Mouse (Mus musculus): ENCODE measurements around the gene Pgc.

DNA sequence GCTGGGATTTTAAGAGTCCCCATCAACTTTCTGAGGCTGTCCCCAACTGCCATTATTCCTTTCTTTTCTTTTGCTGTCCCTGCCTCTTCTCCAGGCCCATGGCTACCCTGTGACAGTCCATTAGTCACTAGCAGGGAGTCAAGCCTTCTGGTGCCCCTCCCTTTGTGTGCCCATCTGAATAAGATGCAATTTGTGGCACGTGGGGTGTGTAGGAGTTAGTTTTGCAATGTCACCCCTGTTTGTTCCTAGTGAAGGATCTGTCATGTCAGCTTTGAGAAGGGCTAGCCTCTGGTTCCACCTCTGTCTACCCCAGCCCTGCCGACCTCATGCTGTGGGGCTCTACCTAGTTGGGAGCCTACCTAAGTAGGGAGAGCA, 40.4 kb downstream of the Pgc start:
- TF ChIP-seq CTCF (IDR thresholded peaks at IDR 0.05; ENCODE audit: control insufficient read depth, insufficient read depth, insufficient replicate concordance, low read depth, low read length) (no peak), POLR2A (IDR thresholded peaks at IDR 0.05; ENCODE audit: control insufficient read depth, low read depth, low read length) (no peak)
